27 mouse cellular contexts compared by ENCODE assay signal in genomic region chr7:115062817-115063216, GRCm38 (mm10).
DNase-seq lines count a peak whose midpoint lies in the region; ATAC-seq lines count a peak whose summit lies in the region.
"Had no signal": no experiment of that assay in that cellular context is flagged by ENCODE, and none has a peak within 500 bp of the region (broad histone marks: within the 10 kb centered on the region; RNA-seq: fewer than 3 reads in every experiment).

No protein-coding gene starts in this region.

- no peaks in the 10 kb centered on the region for H3K36me3 ChIP-seq in heart, embryonic 11.5 days (ENCODE audit: control insufficient read depth, insufficient read depth, low read length)
- H3K36me3 ChIP-seq: embryonic facial prominence, embryonic 13.5 days; embryonic facial prominence, embryonic 15.5 days; forebrain, embryonic 10.5 days; forebrain, embryonic 12.5 days; G1E had no signal

- no peaks in the 10 kb centered on the region for H3K27me3 ChIP-seq in heart, embryonic 11.5 days (ENCODE audit: control insufficient read depth, insufficient read depth, low read length)
- H3K27me3 ChIP-seq: embryonic facial prominence, embryonic 15.5 days had no signal

- peak; percentile 46 for DNase-seq in heart, adult 11 months
- peak; percentile 12 for DNase-seq in thymus, postnatal 14 days
- no peak for DNase-seq in thymus, postnatal 10 days (ENCODE audit: low spot score in 2 of 2)
- DNase-seq in left cerebral cortex, adult 8-10 months (ENCODE audit: low spot score in 2 of 2), result no peak
- DNase-seq in left cerebral cortex, postnatal 4 days, result no peak
- DNase-seq: adrenal gland, adult 8-10 months; adrenal gland, postnatal 14 days; adrenal gland, postnatal 36 days; B cell, adult 2 months; cerebellum, adult 11-12 months; cerebellum, adult 2 months; cerebellum, adult 9-10 months; cerebellum, postnatal 10 days; cerebellum, postnatal 25 days; embryo, embryonic 11 days had no signal

- intact Hi-C loops in left cerebral cortex, postnatal 4 days (cut with DNase I), result no loop called here

- WGBS in heart, embryonic 11.5 days (ENCODE audit: insufficient replicate concordance), result 49% methylated on average over 3 of the region's 3 CpGs

- H3K9me3 ChIP-seq in heart, embryonic 11.5 days (replicated peaks; ENCODE audit: control insufficient read depth, low read length), result no peaks in the 10 kb centered on the region
- H3K9me3 ChIP-seq: embryonic facial prominence, embryonic 13.5 days; embryonic facial prominence, embryonic 15.5 days; forebrain, embryonic 10.5 days; forebrain, embryonic 12.5 days; G1E had no signal

- H3K9ac ChIP-seq in heart, embryonic 11.5 days (ENCODE audit: low read depth, low read length), result no peak overlapping the region
- H3K9ac ChIP-seq: embryonic facial prominence, embryonic 13.5 days; embryonic facial prominence, embryonic 15.5 days; forebrain, embryonic 12.5 days had no signal

- no peak overlapping the region for H3K4me3 ChIP-seq in heart, embryonic 11.5 days (ENCODE audit: low read depth, low read length)
- H3K4me3 ChIP-seq: embryonic facial prominence, embryonic 13.5 days; embryonic facial prominence, embryonic 15.5 days; erythroblast, embryonic 14.5 days; forebrain, embryonic 10.5 days; forebrain, embryonic 12.5 days had no signal

- no peak overlapping the region for H3K4me2 ChIP-seq in heart, embryonic 11.5 days
- H3K4me2 ChIP-seq: embryonic facial prominence, embryonic 13.5 days; embryonic facial prominence, embryonic 15.5 days; forebrain, embryonic 12.5 days had no signal

- H3K4me1 ChIP-seq in heart, embryonic 11.5 days (ENCODE audit: control insufficient read depth, insufficient read depth, low read length), result no peaks in the 10 kb centered on the region
- H3K4me1 ChIP-seq: embryonic facial prominence, embryonic 13.5 days; embryonic facial prominence, embryonic 15.5 days had no signal

- ATAC-seq in heart, embryonic 11.5 days (replicated peaks; ENCODE audit: insufficient number of reproducible peaks, low FRiP score, low TSS enrichment), result no peak
- ATAC-seq in megakaryocyte, adult 5-6 weeks (ENCODE audit: poor library complexity, severe bottlenecking), result peak; percentile 54
- ATAC-seq: activated CD4-positive, CD25-positive, alpha-beta regulatory T cell, adult 4 months; CD4-positive, CD25-positive, alpha-beta regulatory T cell, adult 4 months; forebrain, embryonic 14.5 days; Patski had no signal

- H3K27ac ChIP-seq in heart, embryonic 11.5 days (ENCODE audit: low read depth, low read length), result no peak overlapping the region
- H3K27ac ChIP-seq: embryonic facial prominence, embryonic 13.5 days; embryonic facial prominence, embryonic 15.5 days; forebrain, embryonic 10.5 days; forebrain, embryonic 12.5 days had no signal

Comparison
In these comparisons a context has a peak if more than half of its experiments do, and no peak if none do; other contexts are left out.
1. DNase-seq: peak in heart, adult 11 months (single experiment) and thymus, postnatal 14 days (single experiment); none in thymus, postnatal 10 days (0 of 2), left cerebral cortex, adult 8-10 months (0 of 2) and left cerebral cortex, postnatal 4 days (single experiment).